Mouse (Mus musculus) G1E (cell line): Measurements from ENCODE around the gene Nxnl2.

Experiments
- CTCF ChIP-seq: IDR thresholded peaks from 2 replicates; pipeline ENCODE4 v1.5.1; 2012; ENCODE audit warnings: low read depth, low read length, inconsistent platforms, mixed read lengths
- GATA1 ChIP-seq: IDR thresholded peaks from 2 replicates; pipeline ENCODE4 v1.6.1; 2012; ENCODE audit warnings: borderline replicate concordance, low read length, inconsistent platforms, mixed read lengths
- GATA2 ChIP-seq: IDR thresholded peaks from 2 replicates; pipeline ENCODE4 v1.6.1; 2012; ENCODE audit warnings: low read depth, low read length, inconsistent platforms, borderline replicate concordance
- TAL1 ChIP-seq: conservative IDR thresholded peaks from 2 replicates; pipeline ENCODE4 v1.6.1; 2012; ENCODE audit warnings: low read depth, low read length, inconsistent platforms, mixed read lengths

DNA sequence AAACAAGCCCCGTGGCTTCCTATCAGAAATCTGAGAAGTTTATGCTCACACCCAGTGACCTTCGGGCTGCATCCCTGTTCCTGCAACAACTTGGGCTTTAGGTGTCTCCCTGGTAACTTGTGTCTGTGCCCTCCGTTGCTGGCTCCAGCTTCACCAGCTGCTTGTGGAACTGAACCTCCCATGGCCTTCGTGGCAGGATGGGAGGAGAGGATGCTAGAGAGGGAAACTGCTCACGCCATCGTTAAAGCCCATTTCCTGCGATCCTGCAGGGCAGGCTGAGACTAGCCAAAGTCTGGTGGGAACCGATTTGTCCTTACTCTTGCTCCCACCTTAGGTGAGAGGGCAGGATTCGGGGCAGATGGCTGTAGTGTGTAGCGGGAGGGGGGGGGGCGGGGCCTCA is 4.1 kb upstream of the Nxnl2 start:
- no peak for TF ChIP-seq CTCF
- TF ChIP-seq TAL1, result no peak
- no peak for TF ChIP-seq GATA1
- TF ChIP-seq GATA2, result no peak
